Mouse (Mus musculus): ENCODE results near the gene Tpst2. TPM values are rescaled to one million over a fixed set of nuclear protein-coding genes. Genes with fewer than 3 reads are reported as not detected.
A peak's percentile ranks its signal among the peaks of the same experiment; 100 is the strongest.

The Tpst2 gene
- total and polyA plus RNA-seq, 3 experiments, result 36.9 to 43.6 (median 38.3) TPM

- Histone ChIP-seq H3K9ac (ENCODE audit: low read depth, low read length) (no peak overlapping the region), H3K27ac (no peak overlapping the region), H3K27me3 (ENCODE audit: control insufficient read depth, insufficient read depth, low read length) (no peaks in the 10 kb centered on the region), H3K36me3 (ENCODE audit: control insufficient read depth, insufficient read depth, low read length) (no peaks in the 10 kb centered on the region), H3K4me1 (ENCODE audit: control insufficient read depth, insufficient read depth, low read length) (peaks cover 18% of the 10 kb centered on the region), H3K4me3 (no peak overlapping the region), H3K79me2 (replicated peaks; ENCODE audit: control insufficient read depth, insufficient read depth, low read length) (no peaks in the 10 kb centered on the region)
- WGBS, result 91% methylated on average over 3 of the region's 3 CpGs
- intact Hi-C loops (cut with DNase I), result no loop called here
- no peak for DNase-seq
- TF ChIP-seq POLR2A (IDR thresholded peaks at IDR 0.05; ENCODE audit: insufficient read depth, low read depth, low read length) (no peak), EP300 (IDR thresholded peaks at IDR 0.05; ENCODE audit: insufficient read depth, low read depth, low read length) (no peak), CTCF (IDR thresholded peaks at IDR 0.05) (no peak)
Observed at GRCm38 (mm10) chr5:112257896-112258295, 18.6 kb upstream of the Tpst2 start.

GRCm38 (mm10) chr5:112259862-112260650 lies 16.4 kb upstream of the Tpst2 start:
- 82% methylated on average over 16 of the region's 16 CpGs for WGBS
- DNase-seq, result no peak
- no peaks in the 10 kb centered on the region for H3K36me3 ChIP-seq (ENCODE audit: control insufficient read depth, insufficient read depth, low read length)
- no peak overlapping the region for H3K4me3 ChIP-seq
- peaks cover 4% of the 10 kb centered on the region for H3K4me1 ChIP-seq (ENCODE audit: control insufficient read depth, insufficient read depth, low read length)
- no peak for TF ChIP-seq POLR2A (IDR thresholded peaks at IDR 0.05; ENCODE audit: insufficient read depth, low read depth, low read length)
- no peak for TF ChIP-seq CTCF (IDR thresholded peaks at IDR 0.05)
- no peak for TF ChIP-seq EP300 (IDR thresholded peaks at IDR 0.05; ENCODE audit: insufficient read depth, low read depth, low read length)
- H3K27me3 ChIP-seq (ENCODE audit: control insufficient read depth, insufficient read depth, low read length), result no peaks in the 10 kb centered on the region
- H3K27ac ChIP-seq, result no peak overlapping the region
- intact Hi-C loops (cut with DNase I), result no loop called here
- H3K79me2 ChIP-seq (replicated peaks; ENCODE audit: control insufficient read depth, insufficient read depth, low read length), result no peaks in the 10 kb centered on the region
- no peak overlapping the region for H3K9ac ChIP-seq (ENCODE audit: low read depth, low read length)

GRCm38 (mm10) chr5:112260818-112261217 lies 15.7 kb upstream of the Tpst2 start:
- DNase-seq, result no peak
- Histone ChIP-seq H3K27me3 (ENCODE audit: control insufficient read depth, insufficient read depth, low read length) (no peaks in the 10 kb centered on the region; the same call in 1 of the 2 replicates), H3K9ac (ENCODE audit: low read depth, low read length) (no peak overlapping the region), H3K4me3 (no peak overlapping the region), H3K79me2 (replicated peaks; ENCODE audit: control insufficient read depth, insufficient read depth, low read length) (no peaks in the 10 kb centered on the region), H3K4me1 (ENCODE audit: control insufficient read depth, insufficient read depth, low read length) (peaks cover 1% of the 10 kb centered on the region), H3K36me3 (ENCODE audit: control insufficient read depth, insufficient read depth, low read length) (no peaks in the 10 kb centered on the region), H3K27ac (no peak overlapping the region)
- TF ChIP-seq POLR2A (IDR thresholded peaks at IDR 0.05; ENCODE audit: insufficient read depth, low read depth, low read length), result no peak
- no peak for TF ChIP-seq EP300 (IDR thresholded peaks at IDR 0.05; ENCODE audit: insufficient read depth, low read depth, low read length)
- intact Hi-C loops (cut with DNase I), result no loop called here
- 87% methylated on average over 3 of the region's 3 CpGs for WGBS

GRCm38 (mm10) chr5:112264099-112264498 lies 12.4 kb upstream of the Tpst2 start:
- H3K4me3 ChIP-seq, result no peak overlapping the region
- no peak overlapping the region for H3K27ac ChIP-seq
- 92% methylated on average over 7 of the region's 7 CpGs for WGBS
- H3K79me2 ChIP-seq (replicated peaks; ENCODE audit: control insufficient read depth, insufficient read depth, low read length), result no peaks in the 10 kb centered on the region
- H3K4me1 ChIP-seq (ENCODE audit: control insufficient read depth, insufficient read depth, low read length), result no peaks in the 10 kb centered on the region
- no peak for DNase-seq
- no peaks in the 10 kb centered on the region for H3K36me3 ChIP-seq (ENCODE audit: control insufficient read depth, insufficient read depth, low read length)
- H3K27me3 ChIP-seq (ENCODE audit: control insufficient read depth, insufficient read depth, low read length), result no peaks in the 10 kb centered on the region; the same call in 1 of the 2 replicates
- H3K9ac ChIP-seq (ENCODE audit: low read depth, low read length), result no peak overlapping the region
- intact Hi-C loops (cut with DNase I), result no loop called here
- TF ChIP-seq CTCF (IDR thresholded peaks at IDR 0.05) (no peak), EP300 (IDR thresholded peaks at IDR 0.05; ENCODE audit: insufficient read depth, low read depth, low read length) (no peak)

GRCm38 (mm10) chr5:112265110-112265509 lies 11.4 kb upstream of the Tpst2 start:
- no peaks in the 10 kb centered on the region for H3K79me2 ChIP-seq (replicated peaks; ENCODE audit: control insufficient read depth, insufficient read depth, low read length)
- no peak overlapping the region for H3K4me3 ChIP-seq
- H3K36me3 ChIP-seq (ENCODE audit: control insufficient read depth, insufficient read depth, low read length), result no peaks in the 10 kb centered on the region
- no peak overlapping the region for H3K9ac ChIP-seq (ENCODE audit: low read depth, low read length)
- intact Hi-C loops (cut with DNase I), result no loop called here
- no peak overlapping the region for H3K27ac ChIP-seq
- H3K27me3 ChIP-seq (ENCODE audit: control insufficient read depth, insufficient read depth, low read length), result no peaks in the 10 kb centered on the region; the same call in 1 of the 2 replicates
- TF ChIP-seq POLR2A (IDR thresholded peaks at IDR 0.05; ENCODE audit: insufficient read depth, low read depth, low read length) (no peak), CTCF (IDR thresholded peaks at IDR 0.05) (no peak), EP300 (IDR thresholded peaks at IDR 0.05; ENCODE audit: insufficient read depth, low read depth, low read length) (no peak)
- no peaks in the 10 kb centered on the region for H3K4me1 ChIP-seq (ENCODE audit: control insufficient read depth, insufficient read depth, low read length)
- 82% methylated on average over 5 of the region's 5 CpGs for WGBS
- no peak for DNase-seq

GRCm38 (mm10) chr5:112265515-112265914 lies 11.0 kb upstream of the Tpst2 start:
- Histone ChIP-seq H3K36me3 (ENCODE audit: control insufficient read depth, insufficient read depth, low read length) (no peaks in the 10 kb centered on the region), H3K9ac (ENCODE audit: low read depth, low read length) (no peak overlapping the region), H3K79me2 (replicated peaks; ENCODE audit: control insufficient read depth, insufficient read depth, low read length) (no peaks in the 10 kb centered on the region), H3K27ac (no peak overlapping the region), H3K4me3 (no peak overlapping the region), H3K4me1 (ENCODE audit: control insufficient read depth, insufficient read depth, low read length) (no peaks in the 10 kb centered on the region), H3K27me3 (ENCODE audit: control insufficient read depth, insufficient read depth, low read length) (no peaks in the 10 kb centered on the region; the same call in 1 of the 2 replicates)
- DNase-seq, result peak in 1 of 2 experiments; percentile 61
- TF ChIP-seq CTCF (IDR thresholded peaks at IDR 0.05) (no peak), POLR2A (IDR thresholded peaks at IDR 0.05; ENCODE audit: insufficient read depth, low read depth, low read length) (no peak), EP300 (IDR thresholded peaks at IDR 0.05; ENCODE audit: insufficient read depth, low read depth, low read length) (no peak)
- intact Hi-C loops (cut with DNase I), result no loop called here
- WGBS, result 38% methylated on average over 10 of the region's 10 CpGs
